Mouse (Mus musculus) olfactory bulb, adult 2 months (tissue): ENCODE data around the gene Erc1. TPM values are rescaled to one million over a fixed set of nuclear protein-coding genes. Genes with fewer than 3 reads are reported as not detected.

Source experiments
- H3K27ac ChIP-seq: fragments of 200-500 bp; 2 replicates; pipeline ENCODE4 v1.5.1; 2012; ENCODE audit warnings: low read depth, low read length; ENCODE audit not compliant: insufficient read depth
- H3K4me1 ChIP-seq: fragments of 200-500 bp; 2 replicates; pipeline ENCODE4 v1.6.1; 2012; ENCODE audit warnings: low read length; ENCODE audit not compliant: control insufficient read depth, insufficient read depth
- H3K4me3 ChIP-seq: fragments of 200-500 bp; 2 replicates; pipeline ENCODE4 v1.5.1; 2012; ENCODE audit warnings: mild to moderate bottlenecking, low read depth, low read length, moderate library complexity; ENCODE audit not compliant: insufficient read depth
- CTCF ChIP-seq: fragments of 200-500 bp; IDR thresholded peaks from 2 replicates; pipeline ENCODE4 v1.5.1; 2012; ENCODE audit warnings: low read depth, mild to moderate bottlenecking, low read length, moderate library complexity; ENCODE audit not compliant: insufficient read depth
- POLR2A ChIP-seq: fragments of 200-500 bp; IDR thresholded peaks from 2 replicates; pipeline ENCODE4 v1.6.1; 2012; ENCODE audit warnings: mild to moderate bottlenecking, low read depth, low read length, moderate library complexity; ENCODE audit not compliant: insufficient read depth
- WGBS: fragments of 180-500 bp; shearing (Covaris S2); methylation state at CpG from one replicate; pipeline ENCODE4 v1.1.7; 2018; 5-methylcytosine and 5-hydroxymethylcytosine counted together
- polyA plus RNA-seq: library from polyadenylated mRNA; stranded (reverse); fragments of >200 nt; gene quantifications from 2 replicates; pipeline ENCODE4 v1.2.4, GENCODE M21; 2012; ENCODE audit warnings: low replicate concordance; ENCODE audit not compliant: missing spikeins, insufficient read depth, insufficient read length

The Erc1 gene
- polyA plus RNA-seq, 1 experiment: not detected

DNA sequence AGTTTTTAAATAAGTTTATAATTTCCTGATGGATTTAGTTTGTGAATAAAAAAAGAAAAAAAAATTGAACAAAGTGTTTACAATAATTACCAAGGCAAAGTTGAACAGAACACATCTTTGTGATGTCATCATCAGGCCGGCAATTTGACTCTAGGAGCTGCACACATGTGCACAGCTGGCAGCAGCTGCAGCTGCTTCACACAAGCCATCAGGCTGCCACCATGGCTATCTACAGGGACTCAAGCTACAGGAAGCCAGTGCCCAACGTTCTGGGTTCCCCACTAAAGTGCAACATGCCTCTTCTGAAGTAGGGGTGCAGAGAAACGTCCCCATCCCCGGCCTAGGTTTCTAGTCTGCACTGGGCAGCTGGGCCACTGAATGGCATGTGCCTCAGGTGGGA lies 277.2 kb downstream of the Erc1 start:
- H3K4me1 ChIP-seq: peaks cover 18% of the 10 kb centered on the region
- 70% methylated on average over 4 of the region's 4 CpGs for WGBS
- TF ChIP-seq CTCF (no peak), POLR2A (no peak)
- H3K4me3 ChIP-seq: no peak overlapping the region
- H3K27ac ChIP-seq: no peak overlapping the region

DNA sequence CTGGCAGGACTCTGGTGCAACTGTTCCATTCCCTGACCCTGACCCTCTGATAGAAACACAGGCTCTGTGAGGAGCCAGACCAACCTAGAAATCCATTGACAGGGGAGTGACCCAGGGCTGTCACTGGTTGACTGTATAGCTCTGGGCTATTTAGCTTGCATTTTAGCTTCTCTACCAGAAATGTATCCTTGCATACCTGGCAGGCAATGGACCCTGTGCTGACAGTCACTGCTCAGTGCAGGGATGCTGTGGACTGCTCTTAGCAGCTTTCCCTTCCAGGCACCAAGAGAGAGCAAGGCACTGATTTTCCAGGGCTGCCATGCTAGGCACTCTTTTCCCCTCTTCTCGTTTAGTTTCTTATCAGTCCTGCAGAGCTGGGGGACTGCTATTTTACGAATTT lies 279.6 kb downstream of the Erc1 start:
- TF ChIP-seq POLR2A (no peak), CTCF (no peak)
- peaks cover 22% of the 10 kb centered on the region for H3K4me1 ChIP-seq
- WGBS: 85% methylated on average over 2 of the region's 2 CpGs
- H3K27ac ChIP-seq: no peak overlapping the region
- H3K4me3 ChIP-seq: no peak overlapping the region

- WGBS: 71% methylated on average over 23 of the region's 23 CpGs
- Histone ChIP-seq H3K4me1 (peaks cover 18% of the 10 kb centered on the region), H3K4me3 (no peak overlapping the region), H3K27ac (no peak overlapping the region)
- TF ChIP-seq POLR2A (no peak), CTCF (no peak)
Observed at GRCm38 (mm10) chr6:119565451-119566379, 282.3 kb downstream of the Erc1 start.

DNA sequence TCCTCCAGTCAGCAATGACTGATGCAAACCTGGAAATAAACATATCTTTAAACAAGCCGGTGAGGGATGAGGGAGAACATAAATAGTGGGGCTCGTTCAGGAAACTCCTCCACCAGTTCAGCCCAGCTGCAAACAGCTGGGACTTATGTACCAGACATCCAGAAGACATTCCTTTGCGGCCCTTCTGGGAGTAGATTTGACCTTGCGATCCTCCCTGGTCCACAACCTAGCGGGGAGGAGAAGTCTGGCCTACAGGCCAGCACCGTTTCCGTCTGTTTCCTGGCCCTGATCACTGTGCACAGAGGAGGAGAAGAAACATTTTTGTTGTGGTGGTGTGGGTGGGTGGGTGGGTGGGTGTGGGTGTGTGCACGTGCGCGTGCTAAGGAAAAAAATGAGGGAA lies 285.4 kb downstream of the Erc1 start:
- H3K4me3 ChIP-seq: no peak overlapping the region
- H3K27ac ChIP-seq: no peak overlapping the region
- TF ChIP-seq POLR2A (no peak), CTCF (no peak)
- WGBS: 62% methylated on average over 10 of the region's 10 CpGs
- peaks cover 18% of the 10 kb centered on the region for H3K4me1 ChIP-seq

DNA sequence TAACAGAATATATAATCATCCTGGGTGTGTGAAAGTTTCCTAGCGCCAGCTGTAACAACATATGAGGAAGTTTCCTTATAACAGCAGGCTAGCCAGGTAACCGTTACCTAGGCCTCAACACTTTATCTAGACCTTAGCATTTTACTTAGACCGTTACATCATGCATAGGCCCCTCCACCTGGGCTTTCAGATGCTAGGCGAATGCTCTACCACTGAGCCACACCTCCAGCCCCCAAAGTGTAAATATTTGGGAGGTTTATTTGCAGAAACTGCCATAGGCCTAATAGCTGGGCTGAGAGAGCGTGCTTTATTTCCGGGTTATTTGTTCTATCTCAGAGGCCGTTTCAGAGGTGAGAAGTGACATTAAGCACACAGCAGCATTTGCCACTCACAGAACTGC lies 289.1 kb downstream of the Erc1 start:
- no peak overlapping the region for H3K27ac ChIP-seq
- WGBS: 83% methylated on average over 7 of the region's 7 CpGs
- H3K4me3 ChIP-seq: no peak overlapping the region
- H3K4me1 ChIP-seq: peaks cover 2% of the 10 kb centered on the region; the same call in 1 of the 2 replicates
- no peak for TF ChIP-seq CTCF
- TF ChIP-seq POLR2A: no peak

DNA sequence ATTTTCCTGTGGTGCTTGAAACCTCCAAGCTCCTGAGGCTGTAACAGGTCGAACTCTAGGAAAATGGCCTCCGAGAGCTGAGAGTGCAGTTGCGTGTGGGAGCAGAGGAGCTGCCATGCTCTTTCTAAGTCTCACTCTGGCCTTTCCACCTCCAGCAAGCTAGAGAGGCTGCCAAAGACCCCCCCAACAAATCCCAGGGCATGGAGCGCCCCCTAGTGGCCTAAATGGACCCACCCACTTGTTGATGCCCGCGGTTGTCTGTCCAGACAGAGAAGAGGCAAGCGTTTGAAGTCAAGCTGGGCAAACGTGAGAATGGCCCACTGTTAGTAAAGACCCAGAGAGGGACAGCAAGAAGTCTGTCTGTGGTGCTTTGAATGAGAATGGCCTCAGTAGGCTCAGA lies 293.5 kb downstream of the Erc1 start:
- H3K4me1 ChIP-seq: no peaks in the 10 kb centered on the region
- TF ChIP-seq POLR2A: no peak
- TF ChIP-seq CTCF: peak; percentile 46; the same call in 1 of the 2 replicates
- H3K27ac ChIP-seq: no peak overlapping the region
- WGBS: 74% methylated on average over 8 of the region's 8 CpGs
- H3K4me3 ChIP-seq: no peak overlapping the region

DNA sequence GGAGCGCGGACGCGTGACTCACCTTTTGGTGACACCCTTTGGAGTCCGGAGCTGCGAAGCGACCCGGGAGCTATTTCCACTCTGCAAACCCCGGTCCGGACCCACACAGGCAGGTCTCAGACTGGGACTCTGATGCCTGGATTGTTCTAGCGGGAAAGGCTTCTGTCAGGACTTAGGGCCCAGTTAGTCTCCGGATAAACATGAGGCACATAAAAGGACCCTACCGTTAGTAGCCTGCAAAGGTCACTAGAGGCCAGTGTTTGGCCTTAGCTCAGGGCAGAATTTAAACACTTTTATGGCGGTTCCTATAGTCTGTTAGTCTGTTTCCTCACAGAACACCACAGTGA lies 303.5 kb downstream of the Erc1 start:
- H3K4me1 ChIP-seq: peaks cover 8% of the 10 kb centered on the region
- TF ChIP-seq POLR2A: no peak
- no peak for TF ChIP-seq CTCF
- H3K4me3 ChIP-seq: peak overlapping the region; percentile 70
- no peak overlapping the region for H3K27ac ChIP-seq
- 9% methylated on average over 14 of the region's 14 CpGs for WGBS

- Histone ChIP-seq H3K4me3 (peak within 1 kb of the TSS; percentile 70), H3K27ac (no peak within 1 kb of the TSS), H3K4me1 (peaks cover 8% of the 10 kb centered on the region)
- WGBS: 1% methylated on average over 116 of the region's 120 CpGs
- no peak for TF ChIP-seq CTCF
- no peak for TF ChIP-seq POLR2A
Observed at GRCm38 (mm10) chr6:119543803-119544517, 304.0 kb downstream of the Erc1 start, which contains the start of gene Wnt5b. Gene Wnt5b (minus strand): TSS chr6:119544347.

GRCm38 (mm10) chr6:119543456-119543802 lies 304.5 kb downstream of the Erc1 start:
- Histone ChIP-seq H3K4me1 (peaks cover 8% of the 10 kb centered on the region), H3K27ac (no peak overlapping the region), H3K4me3 (peak overlapping the region; percentile 70)
- TF ChIP-seq CTCF: no peak
- no peak for TF ChIP-seq POLR2A
- 2% methylated on average over 30 of the region's 30 CpGs for WGBS
